Mouse (Mus musculus): ENCODE measurements around the gene Dusp5.
"Not testable (repeated sequence)": the region's sequence is repeated elsewhere in the genome, so short reads cannot be mapped to it uniquely, and the experiment has no call there.

Dusp5 gene

DNA sequence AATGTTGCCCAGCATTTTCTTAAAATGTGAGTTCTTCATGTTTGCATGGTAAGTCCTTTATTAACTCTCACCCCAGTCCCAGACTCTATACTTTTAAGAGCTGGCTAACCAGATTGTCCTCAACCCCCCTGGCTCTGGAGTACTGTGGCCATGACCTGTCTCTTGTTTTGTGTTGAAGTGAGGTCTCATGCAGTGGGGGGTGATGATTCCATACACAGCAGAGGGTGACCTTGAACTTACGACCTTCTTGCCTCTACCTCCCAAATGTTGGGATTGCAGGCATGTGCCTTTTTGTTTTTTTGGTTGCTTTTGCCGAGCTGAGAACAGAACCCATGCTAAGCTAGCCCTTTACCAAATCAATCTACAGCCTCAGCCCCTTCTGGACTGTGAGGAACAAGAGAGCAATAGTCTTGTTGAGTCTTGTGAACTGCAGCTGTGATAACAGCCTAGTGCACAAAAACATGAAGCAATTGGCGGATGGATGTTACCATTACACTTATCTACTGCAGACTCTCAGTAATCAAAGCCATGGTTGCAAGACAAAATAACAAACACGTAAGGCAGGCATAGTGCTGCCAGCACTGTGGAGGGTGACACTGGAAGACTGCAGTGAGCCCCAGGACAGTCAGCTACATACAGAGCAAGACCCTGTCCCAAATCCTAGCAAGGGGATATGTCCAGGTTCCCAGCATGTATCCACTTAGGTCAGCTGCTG lies 46.5 kb downstream of the Dusp5 start:
- no peak for DNase-seq (ENCODE audit: low read depth, low spot score)

DNA sequence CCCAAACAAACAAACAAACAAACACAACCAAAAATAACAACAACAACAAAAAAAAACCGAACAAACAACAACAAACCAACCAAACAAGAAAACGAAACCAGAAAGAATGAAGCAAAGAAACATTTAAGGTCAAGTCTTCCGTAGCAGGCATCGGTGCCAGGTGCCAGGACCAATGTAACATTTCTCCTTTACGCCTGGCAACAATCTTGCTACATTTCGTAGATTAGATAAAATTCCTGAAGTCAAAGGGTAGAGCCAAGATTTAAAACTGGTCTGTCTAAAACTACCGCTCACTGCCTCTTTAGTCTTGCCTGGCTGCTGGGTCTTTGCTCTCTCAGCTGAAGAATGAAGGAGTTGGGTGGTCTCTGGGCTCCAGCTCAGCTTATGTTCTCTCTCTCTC lies 47.2 kb downstream of the Dusp5 start:
- DNase-seq (ENCODE audit: low read depth, low spot score), result no peak

DNA sequence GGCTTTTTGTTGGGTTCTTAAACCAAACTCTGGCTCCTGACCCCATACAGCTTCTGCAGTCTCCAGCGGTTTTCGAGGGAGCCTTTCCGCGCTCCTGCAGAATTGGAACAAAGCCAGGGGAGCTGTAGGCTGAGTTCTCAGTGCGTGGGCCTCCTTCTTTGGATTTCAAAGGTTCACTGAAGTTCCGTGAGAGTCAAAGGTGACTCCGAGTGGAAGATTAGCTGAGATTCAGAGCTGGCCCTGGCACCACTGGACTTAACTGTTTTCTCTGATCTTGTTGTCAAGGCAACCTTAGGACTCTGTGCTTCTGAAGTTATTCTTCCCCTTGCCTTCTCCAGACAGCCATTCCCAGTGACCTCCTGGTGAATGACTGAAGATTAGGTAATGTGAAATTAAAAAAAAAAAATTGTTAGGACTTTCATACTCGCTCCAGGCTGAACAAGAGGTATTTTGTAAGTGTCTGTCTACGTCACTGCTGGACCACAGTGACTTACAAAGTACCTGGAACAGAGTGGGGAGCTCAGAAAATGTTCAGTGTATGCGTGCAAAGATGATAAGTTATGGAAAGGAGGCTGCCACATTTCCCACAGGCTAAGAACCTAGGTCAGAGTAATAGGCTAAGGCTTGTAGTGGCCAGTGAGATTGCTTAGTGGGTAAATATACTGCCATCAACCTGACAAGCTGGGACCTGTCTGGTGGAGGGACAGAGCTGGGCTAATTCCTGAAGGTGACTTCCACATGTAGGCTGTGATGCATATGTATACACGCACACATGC lies 48.3 kb downstream of the Dusp5 start:
- no peak for DNase-seq (ENCODE audit: low read depth, low spot score)

DNA sequence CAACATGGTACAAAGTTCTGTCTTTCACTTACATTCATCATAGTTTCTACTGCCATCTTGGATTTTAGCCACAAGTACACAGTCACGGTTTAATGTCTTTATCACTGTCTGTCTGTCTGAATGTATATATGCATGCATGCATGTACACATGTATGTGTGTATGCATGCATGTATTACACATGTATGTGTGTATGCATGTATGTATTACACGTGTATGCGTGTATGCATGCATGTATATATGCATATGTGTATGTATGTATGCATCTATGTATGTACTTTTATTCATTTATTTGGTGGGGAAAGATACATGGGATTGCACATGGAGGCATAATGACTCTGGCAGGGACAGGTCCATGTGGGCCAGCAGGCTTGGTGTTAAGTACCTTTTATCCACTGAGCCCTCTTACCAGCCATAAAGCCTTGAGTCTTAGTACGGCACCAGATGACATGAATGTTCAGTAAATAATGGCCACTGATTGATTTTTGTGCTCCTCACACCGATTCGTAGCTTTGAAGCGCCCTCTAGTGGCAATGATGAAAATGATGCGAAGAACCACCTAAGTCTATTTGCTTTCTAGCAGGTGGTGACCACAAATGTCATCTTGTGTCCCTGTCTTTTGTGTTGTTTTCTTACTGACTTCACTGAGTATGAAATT lies 49.8 kb downstream of the Dusp5 start:
- DNase-seq (ENCODE audit: low read depth, low spot score), result peak; percentile 85

DNA sequence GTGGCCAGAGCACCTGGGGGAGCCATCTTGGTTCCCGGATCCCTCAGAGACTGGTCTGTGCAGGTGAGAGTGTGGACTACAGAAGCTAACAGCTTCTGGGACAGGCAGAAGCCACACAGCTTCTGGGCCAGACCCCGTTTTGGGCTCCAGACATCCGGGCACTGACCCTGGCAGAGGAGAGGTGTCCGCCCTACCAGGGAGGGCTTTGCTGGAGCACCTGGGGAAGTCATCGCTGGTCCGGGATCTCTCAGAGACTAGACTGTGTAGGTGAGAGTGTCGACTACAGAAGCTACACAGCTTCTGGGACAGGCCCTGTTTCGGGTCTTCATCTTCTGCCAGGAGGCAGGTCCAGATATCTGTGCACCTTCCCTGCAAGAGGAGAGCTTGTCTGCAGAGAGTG lies 51.4 kb downstream of the Dusp5 start:
- not testable (repeated sequence) for DNase-seq (ENCODE audit: low read depth, low spot score)

DNA sequence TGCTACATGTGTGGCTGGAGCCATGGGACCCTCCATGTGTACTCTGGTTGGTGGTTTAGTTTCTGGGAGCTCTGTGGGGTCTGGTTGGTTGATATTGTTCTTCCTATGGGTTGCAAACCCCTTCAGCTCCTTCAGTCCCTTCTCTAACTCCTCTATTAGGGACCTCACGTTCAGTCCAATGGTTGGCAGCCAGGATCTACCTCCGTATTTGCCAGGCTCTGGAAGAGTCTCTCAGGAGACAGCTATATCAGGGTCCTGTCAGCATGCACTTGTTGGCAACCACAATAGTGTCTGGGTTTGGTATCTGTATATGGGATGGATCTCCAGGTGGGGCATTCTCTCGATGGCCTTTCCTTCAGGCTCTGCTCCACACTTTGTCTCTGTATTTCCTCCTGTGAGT lies 58.8 kb downstream of the Dusp5 start:
- not testable (repeated sequence) for DNase-seq (ENCODE audit: low read depth, low spot score)

DNA sequence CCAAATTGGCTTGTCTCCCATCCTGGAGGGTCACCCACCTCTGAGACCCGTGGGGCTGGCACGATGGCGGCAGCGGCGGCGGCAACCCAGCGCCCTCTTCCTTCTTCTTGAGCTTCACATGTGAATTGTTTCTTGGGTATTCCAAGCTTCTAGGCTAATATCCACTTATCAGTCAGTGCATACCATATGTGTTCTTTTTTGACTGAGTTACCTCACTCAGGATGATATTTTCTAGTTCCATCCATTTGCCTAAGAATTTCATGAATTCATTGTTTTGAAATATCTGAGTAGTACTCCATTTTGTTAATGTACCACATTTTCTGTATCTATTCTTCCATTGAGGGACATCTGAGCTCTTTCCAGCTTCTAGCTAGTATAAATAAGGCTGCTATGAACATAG lies 60.1 kb downstream of the Dusp5 start, which contains the start of gene Nutf2-ps1:
Gene Nutf2-ps1 (minus strand): TSS at position 101 of the 400 bp plus-strand sequence.
- DNase-seq (ENCODE audit: low read depth, low spot score), result not testable (repeated sequence)
